Mouse (Mus musculus): ENCODE results near the gene Hnrnpab. TPM values are rescaled to one million over a fixed set of nuclear protein-coding genes. Genes with fewer than 3 reads are reported as not detected.

The Hnrnpab gene
- total RNA-seq (2012; rRNA removed), result 894 and 908 TPM in 2 replicates
- 1,000 to 10,000 TPM in 1 of 2 experiments, 100 to 1,000 TPM in 1; 184 to 1,104 TPM for polyA plus RNA-seq (2012; ENCODE audit: insufficient read depth in 1 of 2, insufficient read length in 2 of 2, low read depth in 1 of 2, low replicate concordance in 2 of 2, missing spikeins in 1 of 2)

- no peaks in the 10 kb centered on the region for H3K27me3 ChIP-seq (ENCODE audit: control insufficient read depth in 1 of 2, insufficient read depth in 2 of 2, low read length in 2 of 2)
- H3K4me3 ChIP-seq (ENCODE audit: control insufficient read depth in 1 of 2, insufficient read depth in 1 of 2, low read depth in 2 of 2, low read length in 2 of 2), result peak within 1 kb of the TSS; percentile 77 to 88
- H3K9me3 ChIP-seq (replicated peaks; ENCODE audit: insufficient read depth, low read length), result no peaks in the 10 kb centered on the region
- peaks cover 49% of the 10 kb centered on the region for H3K79me2 ChIP-seq (ENCODE audit: control insufficient read depth, insufficient read depth, low read length, poor library complexity)
- peak within 1 kb of the TSS; percentile 87 for H3K27ac ChIP-seq (ENCODE audit: control insufficient read depth, low read depth, low read length)
- H3K9ac ChIP-seq (ENCODE audit: control insufficient read depth, low read depth, low read length, poor library complexity, severe bottlenecking), result peak within 1 kb of the TSS; percentile 94
- peaks cover 27 to 57% of the 10 kb centered on the region in 2 experiments for H3K36me3 ChIP-seq (ENCODE audit: control insufficient read depth in 1 of 2, insufficient read depth in 2 of 2, low read length in 2 of 2)
- H3K4me1 ChIP-seq (ENCODE audit: control insufficient read depth in 1 of 2, insufficient read depth in 2 of 2, low read length in 2 of 2), result peaks cover 5 to 34% of the 10 kb centered on the region in 2 experiments
- peak; percentile 99 for DNase-seq (ENCODE audit: low read depth, low spot score)
- TF ChIP-seq ETS1 (IDR thresholded peaks at IDR 0.05; ENCODE audit: low read depth, low read length) (0 out of 2 replicates have a peak, but pooled peaks have one; percentile 54), RCOR1 (IDR thresholded peaks at IDR 0.05; ENCODE audit: low read depth, low read length) (peak; percentile 32; the same call in 1 of the 2 replicates), POLR2AphosphoS2 (IDR thresholded peaks at IDR 0.05; ENCODE audit: low read length) (peak; percentile 99), GABPA (IDR thresholded peaks at IDR 0.05; ENCODE audit: low read depth, low read length) (no peak), NELFE (IDR thresholded peaks at IDR 0.05; ENCODE audit: low read depth, low read length) (peak; percentile 100), KAT2A (conservative IDR thresholded peaks at IDR 0.05; ENCODE audit: low read depth, low read length) (no peak; the same call in 1 of the 2 replicates), MYB (IDR thresholded peaks at IDR 0.05; ENCODE audit: low read depth, low read length) (no peak), MAZ (IDR thresholded peaks at IDR 0.05; ENCODE audit: low read depth, low read length) (peak; percentile 47; the same call in 1 of the 2 replicates), USF2 (IDR thresholded peaks at IDR 0.05; ENCODE audit: borderline replicate concordance in 1 of 2, insufficient read depth in 1 of 2, low read depth in 1 of 2, low read length in 2 of 2) (no peak), CHD2 (IDR thresholded peaks at IDR 0.05; ENCODE audit: low read length) (peak; percentile 65; the same call in 1 of the 2 replicates), E2F4 (IDR thresholded peaks at IDR 0.05; ENCODE audit: borderline replicate concordance, low read depth, low read length) (peak; percentile 96), ZMIZ1 (IDR thresholded peaks at IDR 0.05; ENCODE audit: low read depth, low read length) (peak; percentile 100), JUND (IDR thresholded peaks at IDR 0.05; ENCODE audit: low read depth, low read length) (no peak), ZC3H11A (IDR thresholded peaks at IDR 0.05; ENCODE audit: low read depth, low read length) (no peak), GATA1 (IDR thresholded peaks at IDR 0.05; ENCODE audit: low read depth, low read length) (no peak; the same call in 1 of the 2 replicates), MEF2A (IDR thresholded peaks at IDR 0.05; ENCODE audit: extremely low read depth, insufficient replicate concordance, low read depth, low read length, poor library complexity, severe bottlenecking) (no peak), SMC3 (IDR thresholded peaks at IDR 0.05; ENCODE audit: low read depth, low read length) (0 out of 2 replicates have a peak, but pooled peaks have one; percentile 5), MXI1 (IDR thresholded peaks at IDR 0.05; ENCODE audit: low read depth, low read length) (peak; percentile 90), TCF12 (IDR thresholded peaks at IDR 0.05; ENCODE audit: low read depth, low read length) (peak; percentile 84; the same call in 1 of the 2 replicates), UBTF (IDR thresholded peaks at IDR 0.05; ENCODE audit: borderline replicate concordance, insufficient read depth, low read depth, low read length) (no peak), POLR2A (IDR thresholded peaks at IDR 0.05; ENCODE audit: control insufficient read depth in 1 of 2, insufficient read depth in 1 of 2, low read depth in 1 of 2, low read length in 2 of 2, poor library complexity in 1 of 2) (peak; percentile 100), MAX (IDR thresholded peaks at IDR 0.05; ENCODE audit: low read length) (peak; percentile 92), SIN3A (IDR thresholded peaks at IDR 0.05; ENCODE audit: low read length) (peak; percentile 90), TBP (IDR thresholded peaks at IDR 0.05; ENCODE audit: low read depth, low read length) (peak; percentile 99), NRF1 (IDR thresholded peaks at IDR 0.05; ENCODE audit: insufficient read depth, low read depth, low read length, poor library complexity, severe bottlenecking) (peak; percentile 71), EP300 (IDR thresholded peaks at IDR 0.05; ENCODE audit: low read depth in 1 of 2, low read length in 2 of 2) (peak in 1 of 2 experiments; percentile 26; a peak in 1 of 4 replicates), MYC (IDR thresholded peaks at IDR 0.05; ENCODE audit: low read depth, low read length) (peak; percentile 97), RAD21 (IDR thresholded peaks at IDR 0.05; ENCODE audit: low read depth, low read length) (no peak), CHD1 (IDR thresholded peaks at IDR 0.05; ENCODE audit: low read depth, low read length) (peak; percentile 48; the same call in 1 of the 2 replicates), MAFK (IDR thresholded peaks at IDR 0.05; ENCODE audit: borderline replicate concordance, low read depth, low read length) (no peak), CTCF (IDR thresholded peaks at IDR 0.05 in 2 of 3, conservative IDR thresholded peaks at IDR 0.05 in 1 of 3; ENCODE audit: control insufficient read depth in 1 of 3, insufficient read depth in 1 of 3, low read depth in 2 of 3, low read length in 3 of 3, poor library complexity in 1 of 3, severe bottlenecking in 1 of 3) (0 out of 6 replicates have a peak, but pooled peaks of 1 of the 3 experiments have one; percentile 16), BHLHE40 (IDR thresholded peaks at IDR 0.05; ENCODE audit: borderline replicate concordance, low read depth, low read length) (no peak), POLR2AphosphoS5 (IDR thresholded peaks at IDR 0.05; ENCODE audit: borderline replicate concordance, low read depth, low read length) (peak; percentile 97), ELF1 (IDR thresholded peaks at IDR 0.05; ENCODE audit: low read depth, low read length) (no peak), ZNF384 (IDR thresholded peaks at IDR 0.05; ENCODE audit: low read depth, low read length) (no peak)
Measured at GRCm38 (mm10) chr11:51606447-51607095, at the start of gene Hnrnpab. TSS of gene Hnrnpab (minus strand) at chr11:51606847.

All from MEL (cell line).